In genomic region chr11:70656964-70657363, GRCm38 (mm10) we compare ENCODE assay signal across 8 mouse cellular contexts. TPM values are rescaled to one million over a fixed set of nuclear protein-coding genes. Genes with fewer than 3 reads are reported as not detected.
DNase-seq lines count a peak whose midpoint lies in the region; ATAC-seq lines count a peak whose summit lies in the region.

Eno3 (plus strand) TSS chr11:70657202.

- H3K9ac ChIP-seq in neural tube, embryonic 13.5 days: peak within 1 kb of the TSS; percentile 98

- H3K4me3 ChIP-seq in neural tube, embryonic 13.5 days: peak within 1 kb of the TSS; percentile 100

- H3K27me3 ChIP-seq in neural tube, embryonic 13.5 days: no peaks in the 10 kb centered on the region

- H3K9me3 ChIP-seq in neural tube, embryonic 13.5 days: no peaks in the 10 kb centered on the region

- peaks cover 39% of the 10 kb centered on the region for H3K4me1 ChIP-seq in neural tube, embryonic 13.5 days (replicated peaks)

- peaks cover 21% of the 10 kb centered on the region for H3K36me3 ChIP-seq in neural tube, embryonic 13.5 days

- H3K27ac ChIP-seq in neural tube, embryonic 13.5 days (replicated peaks): peak within 1 kb of the TSS; percentile 98

- 45% methylated on average over 3 of the region's 3 CpGs for WGBS in large intestine, adult 2 months
- WGBS in neural tube, embryonic 13.5 days: 7% methylated on average over 3 of the region's 3 CpGs

- peak; percentile 58 for DNase-seq in cerebellum, adult 11-12 months
- DNase-seq in cerebellum, adult 8-10 months: no peak
- no peak for DNase-seq in urinary bladder, adult 2 months (ENCODE audit: low spot score)
- DNase-seq in urinary bladder, postnatal 36 days (ENCODE audit: low spot score in 2 of 2): no peak
- DNase-seq in heart, adult 18-20 months: peak; percentile 52 to 55
- no peak for DNase-seq in large intestine, adult 2 months (ENCODE audit: low read depth, low spot score)
- no peak for DNase-seq in right cerebral cortex, postnatal 14 days

- ATAC-seq in neural tube, embryonic 13.5 days (ENCODE audit: low read depth): no peak

- H3K4me2 ChIP-seq in neural tube, embryonic 13.5 days: peak within 1 kb of the TSS; percentile 92

RNA-seq across cellular contexts. Expression of gene Eno3, which starts in this region (rescaled TPM):
- polyA plus RNA-seq in urinary bladder, adult 2 months (2012; rRNA removed): 104 and 126 TPM in 2 replicates
- total RNA-seq in heart, adult 18-20 months (2021): 1,000 to 10,000 TPM; 1,596 to 1,839 TPM
- polyA plus RNA-seq in large intestine, adult 2 months (2012; rRNA removed): 19.9 and 31.2 TPM in 2 replicates
- 9.4 and 14.9 TPM in 2 replicates for polyA plus RNA-seq in neural tube, embryonic 13.5 days (2015; fragmentation: Nextera tagmentation; extraction: Ambion mirVana)

Comparison
In these comparisons a context has a peak if more than half of its experiments do, and no peak if none do; other contexts are left out.
1. DNase-seq: peak in cerebellum, adult 11-12 months (single experiment) and heart, adult 18-20 months (2 of 2); none in cerebellum, adult 8-10 months (single experiment), urinary bladder, adult 2 months (single experiment), urinary bladder, postnatal 36 days (0 of 2), large intestine, adult 2 months (single experiment) and right cerebral cortex, postnatal 14 days (single experiment).